Mouse (Mus musculus): Measurements from ENCODE around the gene Sez6. TPM values are rescaled to one million over a fixed set of nuclear protein-coding genes. Genes with fewer than 3 reads are reported as not detected.

Sez6 gene
- total RNA-seq (2021), result 100 to 1,000 TPM; 150 to 165 TPM

- intact Hi-C loops (cut with DNase I), result loop anchor here (2.0 to 5.0 kb wide), 4 partner anchors 34 to 79 kb away; partner anchors contain the start of gene Pipox
- peak; percentile 78 to 81 for DNase-seq (ENCODE audit: low spot score in 2 of 2)
These were observed at the start of gene Sez6 for GRCm38 (mm10) chr11:77930751-77931540. Sez6 (plus strand) TSS chr11:77930800.

DNA sequence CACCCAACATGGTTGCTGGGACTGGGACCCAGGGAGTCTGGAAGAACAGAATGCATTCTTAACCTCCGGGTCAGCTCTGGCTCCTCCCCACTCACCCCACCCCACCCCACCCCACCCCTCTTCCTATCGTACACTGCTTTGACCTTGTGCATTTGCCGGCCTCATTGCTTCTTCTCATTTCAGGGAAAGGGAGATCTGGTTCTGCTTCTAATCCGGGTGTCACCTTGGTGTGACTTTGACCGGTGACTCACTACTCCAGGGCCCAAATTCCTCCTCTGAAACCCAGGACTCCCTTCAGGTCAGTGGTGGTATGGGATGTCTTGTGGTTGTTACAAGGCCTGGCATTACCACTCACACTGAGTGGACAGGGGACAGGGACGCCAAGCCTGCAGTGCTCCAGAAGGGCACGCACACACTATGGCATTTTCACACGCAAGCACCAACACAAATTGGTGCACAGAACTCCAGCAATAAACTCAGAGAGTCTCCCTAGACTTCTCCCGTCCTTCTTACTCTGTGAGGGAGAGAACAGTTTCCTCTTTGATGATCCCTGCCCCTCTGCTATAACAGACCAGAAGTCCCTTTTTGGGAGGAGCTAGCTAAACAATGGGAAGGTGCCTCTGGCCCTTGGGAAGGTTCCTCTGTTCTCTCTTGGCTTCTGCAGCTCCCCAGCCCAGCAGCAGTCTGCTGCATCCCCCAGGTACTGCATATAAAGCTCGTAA lies 45.9 kb upstream of the Sez6 start:
- DNase-seq (ENCODE audit: low spot score in 2 of 2), result no peak
- intact Hi-C loops (cut with DNase I), result loop anchor here (5.0 kb wide), 1 partner anchor 32 kb away; no protein-coding TSS in a partner anchor

DNA sequence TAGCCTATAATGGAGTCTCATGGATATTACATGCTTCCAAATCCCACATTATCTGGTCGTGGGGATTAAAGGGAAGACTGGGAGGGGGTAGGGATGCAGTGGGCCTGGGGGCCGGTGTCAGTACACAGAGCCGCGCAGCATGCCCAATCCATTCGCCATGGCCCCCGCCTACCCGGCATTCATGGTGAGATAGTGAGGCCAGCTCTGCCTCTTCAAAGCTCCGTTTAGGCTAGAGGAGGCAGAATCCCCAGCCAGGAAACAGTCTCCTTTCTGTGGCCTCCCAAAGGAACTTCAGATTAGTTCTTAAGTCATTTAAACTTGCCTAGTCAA lies 45.4 kb upstream of the Sez6 start:
- no peak for DNase-seq (ENCODE audit: low spot score in 2 of 2)
- intact Hi-C loops (cut with DNase I), result loop anchor here (5.0 kb wide), 1 partner anchor 33 kb away; no protein-coding TSS in a partner anchor

DNA sequence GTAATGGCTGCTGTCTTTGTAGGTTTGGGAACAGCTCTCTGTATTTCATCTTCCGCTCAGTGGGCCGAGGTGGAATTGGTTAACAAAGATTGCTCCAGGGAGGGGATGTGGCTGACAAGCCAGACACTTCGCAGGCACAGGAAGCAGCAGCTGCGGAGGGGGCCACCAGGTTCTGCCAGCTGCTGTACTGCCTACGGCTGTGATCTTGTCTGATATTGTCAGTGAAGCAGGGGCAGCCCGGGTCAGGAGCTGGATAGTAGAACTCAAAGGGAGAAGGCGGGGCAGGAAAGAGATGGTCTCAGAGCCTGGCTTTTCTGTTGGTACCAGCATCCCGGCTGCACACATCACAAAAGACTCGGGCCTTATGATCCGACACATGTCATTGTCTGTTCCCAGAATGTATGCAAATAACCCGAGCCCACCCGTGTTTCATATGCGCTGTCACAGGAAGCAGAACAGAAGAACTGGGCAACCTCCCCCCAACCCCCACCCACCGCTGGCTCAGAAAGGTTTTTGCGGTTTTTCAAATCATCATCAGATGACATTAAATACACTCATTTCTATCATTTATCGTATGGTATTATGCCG lies 43.1 kb upstream of the Sez6 start:
- DNase-seq (ENCODE audit: low spot score in 2 of 2), result peak; percentile 32 to 40
- intact Hi-C loops (cut with DNase I), result loop anchor here (5.0 kb wide), 1 partner anchor 35 kb away; no protein-coding TSS in a partner anchor

DNA sequence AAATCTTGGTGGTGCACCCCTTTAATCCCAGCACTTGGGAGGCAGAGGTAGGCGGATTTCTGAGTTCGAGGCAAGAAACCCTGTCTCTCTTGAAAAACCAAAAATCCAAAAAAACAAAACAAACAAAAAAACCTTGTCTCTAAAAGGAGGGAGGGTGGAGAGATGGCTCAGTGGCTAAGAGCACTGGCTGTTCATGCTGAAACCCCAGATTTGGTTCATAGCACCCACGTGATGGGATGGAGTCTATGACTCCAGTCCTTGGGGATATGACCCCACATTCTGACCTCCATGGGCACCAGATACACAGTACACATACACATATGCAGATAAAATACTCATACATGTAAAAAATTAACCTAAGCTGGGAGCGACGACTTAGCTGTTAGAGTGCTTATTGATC lies 41.8 kb upstream of the Sez6 start:
- intact Hi-C loops (cut with DNase I), result loop anchor here (5.0 kb wide), 1 partner anchor 37 kb away; no protein-coding TSS in a partner anchor

GRCm38 (mm10) chr11:77889484-77889883 lies 41.1 kb upstream of the Sez6 start:
- intact Hi-C loops (cut with DNase I), result loop anchor here (5.0 kb wide), 1 partner anchor 37 kb away; no protein-coding TSS in a partner anchor
- no peak for DNase-seq (ENCODE audit: low spot score in 2 of 2)

More for the DNA sequence above, 41.8 kb upstream of the Sez6 start:
- DNase-seq (ENCODE audit: low spot score in 2 of 2), result no peak

- no peak for DNase-seq (ENCODE audit: low spot score in 2 of 2)
- intact Hi-C loops (cut with DNase I), result loop anchor here (5.0 kb wide), 1 partner anchor 42 kb away; the partner anchor contains the start of gene Sez6
These were observed 39.8 kb upstream of the Sez6 start for GRCm38 (mm10) chr11:77890648-77891258.

DNA sequence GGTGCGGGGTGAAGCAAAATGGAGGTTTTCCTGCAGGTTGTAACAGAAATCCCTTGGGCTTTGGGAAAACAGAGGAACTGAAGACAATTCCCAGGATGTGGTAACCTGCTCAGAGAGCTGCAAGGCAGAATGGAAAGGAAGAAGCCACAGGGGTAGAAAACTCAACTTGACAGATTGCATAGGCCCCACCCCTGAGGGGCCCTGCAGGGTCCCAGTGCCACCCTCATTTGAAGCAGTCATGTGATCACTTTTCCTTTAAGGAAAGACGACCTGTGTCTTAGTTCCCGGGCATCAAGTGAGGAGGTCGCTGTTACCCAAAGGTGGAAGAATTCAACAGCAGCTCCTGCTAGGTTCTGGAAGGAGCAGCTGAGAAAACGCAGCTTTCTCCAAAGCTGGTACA lies 37.7 kb upstream of the Sez6 start:
- intact Hi-C loops (cut with DNase I), result loop anchor here (5.0 kb wide), 1 partner anchor 39 kb away; the partner anchor contains the start of gene Sez6
- no peak for DNase-seq (ENCODE audit: low spot score in 2 of 2)

- intact Hi-C loops (cut with DNase I), result loop anchor here (5.0 kb wide), 1 partner anchor 39 kb away; the partner anchor contains the start of gene Sez6
These were observed 37.3 kb upstream of the Sez6 start for GRCm38 (mm10) chr11:77893283-77893682.

GRCm38 (mm10) chr11:77893787-77894718 lies 36.5 kb upstream of the Sez6 start, which contains the start of gene Pipox:
Pipox (minus strand) TSS chr11:77894096.
- DNase-seq (ENCODE audit: low spot score in 2 of 2), result peak; percentile 66 to 72
- intact Hi-C loops (cut with DNase I), result loop anchor here (2.0 to 5.0 kb wide), 2 partner anchors 38 to 71 kb away; partner anchors contain the start of gene Sez6

More at GRCm38 (mm10) chr11:77893283-77893682, 37.3 kb upstream of the Sez6 start:
- no peak for DNase-seq (ENCODE audit: low spot score in 2 of 2)

- intact Hi-C loops (cut with DNase I), result loop anchor here (2.0 to 5.0 kb wide), 2 partner anchors 37 to 70 kb away; partner anchors contain the start of gene Sez6
- no peak for DNase-seq (ENCODE audit: low spot score in 2 of 2)
These were observed 35.6 kb upstream of the Sez6 start for GRCm38 (mm10) chr11:77894967-77895366.

DNA sequence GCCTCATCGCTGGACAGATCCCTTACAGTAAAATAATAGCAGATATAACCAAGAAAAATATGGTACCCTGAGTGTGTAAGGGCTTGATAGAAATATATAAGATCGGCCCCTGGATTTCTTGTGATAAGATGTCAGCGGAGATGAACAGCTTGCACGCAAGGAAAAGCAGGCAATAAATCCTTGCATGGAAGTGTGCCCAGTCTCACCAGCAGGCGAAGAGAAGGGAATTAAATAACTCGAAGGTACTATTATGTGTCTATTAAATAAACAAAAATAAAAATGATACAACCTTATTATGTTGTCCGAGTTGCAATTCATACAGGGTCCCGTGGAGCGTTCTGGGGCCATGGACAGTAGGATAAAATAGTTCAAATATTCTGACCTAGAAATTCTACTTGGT lies 34.6 kb upstream of the Sez6 start:
- intact Hi-C loops (cut with DNase I), result no loop called here

DNA sequence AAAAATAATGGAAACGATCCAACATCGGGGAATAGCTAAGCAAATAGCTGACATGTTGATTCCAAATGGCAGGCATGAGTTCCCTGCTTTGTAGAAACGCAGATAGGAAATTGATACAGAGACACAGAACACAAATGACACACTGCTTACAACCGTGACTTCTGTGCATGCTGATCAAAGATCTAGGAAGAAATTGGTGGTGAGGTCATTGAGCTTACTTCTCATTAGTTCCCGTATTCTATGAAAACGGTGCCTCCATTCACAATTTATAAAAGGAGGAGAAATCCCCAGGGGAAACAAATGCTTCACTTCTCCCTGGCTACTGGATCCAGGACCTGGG lies 34.1 kb upstream of the Sez6 start:
- no peak for DNase-seq (ENCODE audit: low spot score in 2 of 2)
- intact Hi-C loops (cut with DNase I), result no loop called here

More for the DNA sequence above, 34.6 kb upstream of the Sez6 start:
- DNase-seq (ENCODE audit: low spot score in 2 of 2), result no peak

- DNase-seq (ENCODE audit: low spot score in 2 of 2), result peak in 1 of 2 experiments; percentile 30
- intact Hi-C loops (cut with DNase I), result no loop called here
These were observed 33.5 kb upstream of the Sez6 start for GRCm38 (mm10) chr11:77896820-77897805.

DNA sequence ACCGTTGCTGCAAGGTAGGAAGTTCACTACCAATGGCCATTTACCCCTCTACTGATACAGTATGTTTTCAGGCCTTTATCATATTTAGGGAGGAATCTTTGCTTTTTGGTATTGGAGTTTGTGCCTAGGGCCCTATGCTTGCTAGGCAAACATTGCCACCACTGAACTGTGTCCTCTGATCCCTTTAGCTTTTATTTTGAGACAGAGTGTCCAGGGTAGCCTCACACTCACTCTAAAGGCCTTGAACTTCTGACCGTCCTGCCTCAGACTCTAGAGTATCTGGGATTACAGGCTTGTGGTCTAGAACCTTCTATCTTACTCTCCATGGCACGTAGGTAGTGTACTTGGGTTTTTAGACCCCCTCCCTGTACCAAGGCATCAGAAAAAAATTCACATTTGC lies 30.4 kb upstream of the Sez6 start:
- no peak for DNase-seq (ENCODE audit: low spot score in 2 of 2)
- intact Hi-C loops (cut with DNase I), result no loop called here

DNA sequence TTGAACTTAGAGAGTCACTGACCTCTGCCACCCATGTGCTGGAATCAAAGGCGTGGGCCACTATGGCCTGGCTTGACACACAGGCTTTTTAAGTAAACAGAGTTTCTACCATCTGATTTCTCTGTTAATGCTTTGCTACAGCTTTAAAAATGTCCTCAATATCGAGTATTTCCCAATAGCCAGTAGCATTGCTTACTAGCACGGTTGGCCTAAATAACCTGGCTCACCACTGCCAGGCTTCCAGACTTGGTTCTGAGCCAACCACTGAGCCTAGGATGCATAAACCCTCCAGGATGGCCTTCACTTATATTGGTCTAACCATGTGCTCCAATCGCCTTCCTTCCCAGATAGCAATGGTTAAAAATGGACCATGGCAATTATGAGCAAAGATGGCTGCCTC lies 29.9 kb upstream of the Sez6 start:
- intact Hi-C loops (cut with DNase I), result no loop called here
- DNase-seq (ENCODE audit: low spot score in 2 of 2), result no peak

- intact Hi-C loops (cut with DNase I), result no loop called here
- DNase-seq (ENCODE audit: low spot score in 2 of 2), result no peak
These were observed 29.2 kb upstream of the Sez6 start for GRCm38 (mm10) chr11:77901366-77901765.

All from left cerebral cortex, postnatal 36 days (tissue).